Mouse (Mus musculus) midbrain, embryonic 10.5 days (tissue): ENCODE data around the gene Atp6v1c2. TPM values are rescaled to one million over a fixed set of nuclear protein-coding genes. Genes with fewer than 3 reads are reported as not detected.
A peak's percentile ranks its signal among the peaks of the same experiment; 100 is the strongest.

Source experiments
- DNase-seq: peaks from one replicate; pipeline ENCODE4 v3.0.0-alpha.2; 2017; ENCODE audit warnings: low spot score
- H3K27ac ChIP-seq: fragments of 300-500 bp; sonication (generic); replicated peaks from 2 replicates; pipeline ENCODE4 v1.5.1; 2016; ENCODE audit warnings: mild to moderate bottlenecking
- H3K27me3 ChIP-seq: fragments of 300-500 bp; sonication (generic); 2 replicates; pipeline ENCODE4 v1.6.1; 2016; ENCODE audit warnings: low read depth, mild to moderate bottlenecking; ENCODE audit not compliant: poor library complexity, severe bottlenecking
- H3K36me3 ChIP-seq: fragments of 300-500 bp; sonication (generic); 2 replicates; pipeline ENCODE4 v1.6.1; 2016; ENCODE audit warnings: mild to moderate bottlenecking, moderate library complexity
- H3K4me1 ChIP-seq: fragments of 300-500 bp; sonication (generic); 2 replicates; pipeline ENCODE4 v1.6.1; 2016
- H3K4me3 ChIP-seq: fragments of 300-500 bp; sonication (generic); 2 replicates; pipeline ENCODE4 v1.5.1; 2016; ENCODE audit warnings: mild to moderate bottlenecking, moderate library complexity
- H3K9me3 ChIP-seq: fragments of 300-500 bp; sonication (generic); replicated peaks from 2 replicates; pipeline ENCODE4 v1.6.1; 2016; ENCODE audit warnings: mild to moderate bottlenecking
- WGBS: fragments of 180-500 bp; shearing (Covaris S2); methylation state at CpG from one replicate; pipeline ENCODE4 v1.1.7; 2016; 5-methylcytosine and 5-hydroxymethylcytosine counted together
- polyA plus RNA-seq: library from polyadenylated mRNA; unstranded; fragments of >200 nt; fragmentation: Nextera tagmentation; extraction: Ambion mirVana; gene quantifications from 2 replicates; pipeline ENCODE4 v1.2.1, GENCODE M21; 2016

The Atp6v1c2 gene
- polyA plus RNA-seq, 1 experiment from 2014 or later: 0.46 TPM

DNA sequence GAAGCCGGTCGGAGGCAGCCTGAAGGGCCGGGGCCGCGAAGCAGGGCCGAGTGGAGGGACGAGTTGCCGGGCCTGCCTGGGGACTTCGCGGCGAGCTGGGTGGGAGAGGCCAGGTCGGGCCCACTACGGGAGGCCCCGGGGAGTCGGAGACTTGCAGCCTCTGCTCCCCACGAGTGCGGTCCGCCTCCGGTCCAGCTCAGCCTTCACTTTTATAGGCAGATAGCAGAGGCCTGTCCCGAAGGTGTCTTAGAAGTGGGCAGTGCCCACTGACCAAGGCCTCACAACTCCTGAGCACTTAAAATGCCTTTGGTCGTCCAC lies 62.5 kb downstream of the Atp6v1c2 start:
- peaks cover 31% of the 10 kb centered on the region for H3K4me1 ChIP-seq
- WGBS: under 1% methylated on average over 21 of the region's 21 CpGs

DNA sequence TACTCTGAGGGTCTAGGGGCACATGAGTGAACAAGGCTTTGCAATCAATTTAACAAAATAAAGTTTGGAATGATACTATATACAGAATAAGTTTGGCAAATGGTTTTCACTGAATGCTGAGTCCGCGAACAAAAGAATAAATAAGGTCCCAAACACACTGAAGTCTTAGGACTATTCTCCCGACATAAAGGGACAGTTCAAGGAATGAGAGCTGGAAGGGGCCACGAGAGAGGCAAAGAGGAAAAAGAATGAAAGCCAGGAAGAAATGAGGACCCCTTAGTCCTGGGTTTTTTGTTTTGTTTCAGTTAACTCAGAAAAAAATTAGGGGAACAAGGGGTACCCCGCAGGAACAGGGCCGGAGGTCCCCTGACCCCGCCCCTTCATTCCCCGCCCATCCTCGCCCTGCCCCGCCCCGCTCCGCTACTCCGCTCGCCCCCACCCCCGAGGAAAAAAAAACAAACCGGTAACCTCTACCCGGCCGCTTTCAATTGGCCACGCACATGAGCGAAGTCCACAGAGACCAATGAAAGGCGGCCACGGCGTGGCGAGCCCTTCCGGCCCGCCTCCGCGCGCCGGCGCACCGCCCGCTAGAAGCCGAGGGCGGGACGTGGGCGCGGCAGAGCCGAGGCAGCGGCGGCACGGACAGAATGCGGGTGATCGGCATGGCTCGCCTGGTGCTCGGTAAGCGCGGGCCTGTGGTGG lies 63.0 kb downstream of the Atp6v1c2 start, which contains the start of gene Pdia6:
Gene Pdia6, plus strand, starts transcription at position 575 of the 702 bp plus-strand sequence.
- Histone ChIP-seq H3K36me3 (peaks cover 31% of the 10 kb centered on the region), H3K4me1 (peaks cover 31% of the 10 kb centered on the region), H3K27ac (peak within 1 kb of the TSS; percentile 94), H3K9me3 (no peaks in the 10 kb centered on the region), H3K4me3 (peak within 1 kb of the TSS; percentile 91), H3K27me3 (no peaks in the 10 kb centered on the region)
- DNase-seq: peak; percentile 94
- 2% methylated on average over 48 of the region's 48 CpGs for WGBS

More for the DNA sequence above, 62.5 kb downstream of the Atp6v1c2 start:
- no peak for DNase-seq
- H3K36me3 ChIP-seq: peaks cover 37% of the 10 kb centered on the region
- H3K27me3 ChIP-seq: no peaks in the 10 kb centered on the region
- H3K9me3 ChIP-seq: no peaks in the 10 kb centered on the region
- H3K27ac ChIP-seq: peak overlapping the region; percentile 94
- H3K4me3 ChIP-seq: peak overlapping the region; percentile 91

DNA sequence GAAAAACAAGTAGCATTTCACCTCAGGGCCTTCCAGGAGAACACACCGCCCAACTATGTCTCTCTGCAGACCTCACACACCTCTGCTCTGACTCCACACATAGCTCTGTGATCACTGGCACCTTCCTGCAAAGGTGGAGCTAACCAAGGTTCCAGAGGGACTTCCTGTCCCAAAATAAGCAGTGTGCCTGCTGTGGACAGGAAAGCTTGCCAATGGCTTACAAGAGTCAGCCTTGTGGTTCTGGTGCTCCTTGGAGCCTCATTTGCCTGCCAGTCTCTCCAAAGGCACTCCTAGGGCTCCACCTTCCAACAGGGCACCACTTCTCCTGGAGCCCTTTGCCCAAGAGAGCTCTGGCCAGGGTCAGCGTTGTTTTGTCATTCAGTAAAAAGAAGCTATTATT lies 64.3 kb downstream of the Atp6v1c2 start:
- no peak for DNase-seq
- Histone ChIP-seq H3K9me3 (no peaks in the 10 kb centered on the region), H3K4me3 (no peak overlapping the region), H3K4me1 (peaks cover 31% of the 10 kb centered on the region), H3K27ac (no peak overlapping the region), H3K27me3 (no peaks in the 10 kb centered on the region), H3K36me3 (peaks cover 19% of the 10 kb centered on the region)
- 93% methylated on average over 2 of the region's 2 CpGs for WGBS

DNA sequence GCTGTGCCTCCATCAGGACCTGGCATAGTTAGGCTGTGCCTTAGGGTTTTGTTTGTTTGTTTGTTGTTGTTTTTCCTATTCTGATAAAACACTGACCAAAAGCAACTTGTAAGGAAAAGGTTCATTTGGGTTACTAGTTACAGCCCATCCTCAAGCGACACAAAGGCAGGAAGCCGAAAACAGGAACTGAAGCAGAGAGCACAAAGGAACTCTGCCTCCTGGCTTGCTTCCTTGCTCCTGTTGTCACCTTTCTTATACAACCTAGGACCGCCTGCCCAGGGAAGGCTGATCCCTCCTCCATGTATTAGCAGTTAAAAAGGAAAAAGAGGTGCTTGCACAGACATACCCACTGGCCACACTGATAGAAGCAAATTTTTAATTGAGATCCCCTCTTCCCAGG lies 65.3 kb downstream of the Atp6v1c2 start:
- no peak overlapping the region for H3K4me3 ChIP-seq
- H3K27ac ChIP-seq: no peak overlapping the region
- no peaks in the 10 kb centered on the region for H3K27me3 ChIP-seq
- H3K36me3 ChIP-seq: peaks cover 10% of the 10 kb centered on the region
- DNase-seq: no peak
- no peaks in the 10 kb centered on the region for H3K9me3 ChIP-seq
- 70% methylated on average over 3 of the region's 3 CpGs for WGBS
- H3K4me1 ChIP-seq: peaks cover 24% of the 10 kb centered on the region

DNA sequence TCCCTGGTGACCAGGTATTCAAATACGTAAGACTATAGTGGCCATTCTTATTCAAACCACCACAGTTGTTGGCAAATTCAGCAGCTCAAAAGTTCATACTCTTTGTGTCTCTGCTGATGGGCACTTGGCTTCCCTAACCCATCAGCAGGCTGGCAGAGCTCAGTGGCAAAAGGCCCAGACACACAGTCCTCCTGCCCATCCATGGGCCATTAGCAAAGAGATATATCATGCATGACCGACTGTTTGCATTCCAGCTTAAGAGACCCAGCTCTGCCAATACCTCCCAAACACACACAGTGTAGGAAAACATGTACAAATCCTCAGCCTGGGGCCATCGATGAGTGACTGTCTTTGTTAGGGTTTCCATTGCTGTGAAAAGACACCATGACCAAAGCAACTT lies 68.2 kb downstream of the Atp6v1c2 start:
- no peaks in the 10 kb centered on the region for H3K9me3 ChIP-seq
- 90% methylated on average over 3 of the region's 3 CpGs for WGBS
- H3K27me3 ChIP-seq: 0 out of 2 replicates have a peak, but pooled peaks cover 2% of the 10 kb centered on the region
- no peak overlapping the region for H3K27ac ChIP-seq
- no peaks in the 10 kb centered on the region for H3K36me3 ChIP-seq
- H3K4me3 ChIP-seq: no peak overlapping the region
- no peak for DNase-seq
- peaks cover 9% of the 10 kb centered on the region for H3K4me1 ChIP-seq

DNA sequence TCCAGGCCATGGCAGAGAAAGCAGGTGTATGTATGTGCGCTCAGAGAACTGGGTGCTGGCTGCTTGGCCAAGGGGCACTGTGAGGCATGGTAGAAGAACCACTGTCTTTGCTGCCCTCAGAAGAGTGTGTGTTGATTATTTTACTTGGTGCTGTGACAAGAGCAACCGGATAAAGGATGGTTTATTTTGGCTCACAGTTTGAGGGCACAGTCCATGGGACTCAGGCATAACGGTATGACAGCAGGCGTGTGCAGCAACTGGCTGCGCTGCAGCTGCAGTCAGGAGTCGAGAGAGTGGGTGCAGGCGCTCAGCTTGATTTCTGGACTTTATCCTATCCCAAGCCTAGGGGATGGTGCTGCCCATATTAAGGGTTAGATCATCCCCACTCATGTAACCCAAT lies 70.7 kb downstream of the Atp6v1c2 start:
- WGBS: 94% methylated on average over 7 of the region's 7 CpGs

DNA sequence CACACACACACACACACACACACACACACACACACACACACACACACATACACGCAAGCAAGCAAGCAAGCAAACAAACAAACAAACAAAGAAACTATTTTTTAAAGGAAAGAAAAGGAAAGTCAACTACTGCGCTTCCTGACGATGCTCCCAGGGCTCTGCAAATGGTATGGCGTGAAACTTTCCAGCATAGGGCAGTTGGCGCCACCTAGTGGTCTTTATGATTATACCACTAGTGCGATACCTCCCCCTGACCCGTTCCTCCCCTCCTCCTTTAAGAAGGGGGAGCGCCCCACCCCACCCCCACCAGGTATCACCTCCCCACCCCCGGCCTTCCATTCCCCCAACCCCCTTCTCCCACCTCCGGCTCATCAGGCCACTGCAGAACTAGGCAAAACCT lies 72.3 kb downstream of the Atp6v1c2 start:
- Histone ChIP-seq H3K4me1 (peaks cover 15% of the 10 kb centered on the region), H3K27ac (no peak overlapping the region), H3K9me3 (no peaks in the 10 kb centered on the region), H3K27me3 (peaks cover 26% of the 10 kb centered on the region), H3K4me3 (no peak overlapping the region), H3K36me3 (no peaks in the 10 kb centered on the region)
- peak; percentile 56 for DNase-seq
- WGBS: 8% methylated on average over 10 of the region's 10 CpGs

More for the DNA sequence above, 70.7 kb downstream of the Atp6v1c2 start:
- Histone ChIP-seq H3K27ac (no peak overlapping the region), H3K36me3 (no peaks in the 10 kb centered on the region), H3K27me3 (peaks cover 22% of the 10 kb centered on the region), H3K4me1 (peaks cover 11% of the 10 kb centered on the region), H3K4me3 (no peak overlapping the region), H3K9me3 (no peaks in the 10 kb centered on the region)
- no peak for DNase-seq

DNA sequence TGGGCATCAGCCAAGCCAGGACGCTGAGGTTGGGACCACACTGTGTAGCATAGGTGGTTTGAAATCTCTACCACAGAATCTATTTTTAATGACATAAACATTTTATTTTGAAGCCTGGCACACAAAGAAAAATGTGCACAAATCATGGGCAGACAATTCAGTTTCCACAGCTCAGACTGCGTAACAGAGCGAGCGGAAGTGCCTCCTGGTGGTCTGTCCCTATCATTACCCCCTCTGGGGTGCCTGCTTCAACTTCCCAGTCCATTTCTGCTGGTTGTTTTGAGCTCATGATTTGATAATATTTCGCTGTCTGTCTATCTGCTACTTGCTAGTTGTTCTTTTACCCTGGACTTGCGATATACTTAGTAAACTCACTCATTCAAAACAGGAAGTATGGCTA lies 73.6 kb downstream of the Atp6v1c2 start:
- Histone ChIP-seq H3K27me3 (peaks cover 26% of the 10 kb centered on the region), H3K4me1 (peaks cover 15% of the 10 kb centered on the region), H3K36me3 (no peaks in the 10 kb centered on the region), H3K9me3 (no peaks in the 10 kb centered on the region), H3K4me3 (no peak overlapping the region), H3K27ac (no peak overlapping the region)
- no peak for DNase-seq
- 93% methylated on average over 6 of the region's 6 CpGs for whole genome bisulfite sequencing

DNA sequence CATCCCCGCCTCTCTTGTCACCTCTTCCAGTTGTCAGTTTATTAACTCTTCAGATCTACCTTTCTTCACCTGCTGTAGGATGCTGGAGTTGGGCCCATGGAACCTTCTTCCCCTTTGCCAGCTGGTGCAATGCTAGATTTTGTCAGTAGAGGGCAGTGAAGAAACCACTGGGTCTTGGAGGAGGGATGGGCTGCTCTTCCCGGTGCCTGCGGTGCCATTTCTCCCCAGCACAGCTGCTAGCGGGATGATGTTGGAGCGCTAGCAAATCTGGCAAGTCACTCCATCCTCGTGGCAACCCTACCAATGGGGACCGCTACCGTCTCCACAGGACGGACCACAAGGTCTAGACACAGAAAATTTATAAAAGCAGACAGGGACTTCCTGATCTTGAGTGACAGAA lies 76.1 kb downstream of the Atp6v1c2 start:
- WGBS: 10% methylated on average over 9 of the region's 9 CpGs
- Histone ChIP-seq H3K9me3 (no peaks in the 10 kb centered on the region), H3K36me3 (no peaks in the 10 kb centered on the region), H3K27me3 (peaks cover 26% of the 10 kb centered on the region), H3K4me1 (peaks cover 15% of the 10 kb centered on the region), H3K27ac (no peak overlapping the region), H3K4me3 (peak overlapping the region; percentile 34)
- DNase-seq: peak; percentile 64

DNA sequence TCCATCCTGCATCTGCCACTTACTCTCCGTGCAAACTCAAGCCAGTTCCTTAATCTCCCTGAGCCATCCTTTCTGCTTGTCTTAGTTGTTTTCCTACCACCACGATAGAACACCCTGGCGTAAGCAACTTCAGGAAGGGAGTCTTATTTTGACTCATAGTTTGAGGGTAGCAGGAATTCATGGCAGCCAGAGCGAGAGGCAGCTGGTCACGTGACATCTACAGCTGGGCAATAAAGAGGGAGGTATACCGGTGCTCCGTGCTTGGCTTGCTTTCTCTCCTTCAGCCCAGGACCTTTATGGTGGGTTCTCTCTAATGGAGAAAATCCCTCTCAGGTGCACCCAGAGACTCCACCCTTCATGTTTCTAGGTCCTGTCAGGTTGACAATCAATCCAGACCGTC lies 78.2 kb downstream of the Atp6v1c2 start:
- no peaks in the 10 kb centered on the region for H3K9me3 ChIP-seq
- peaks cover 12% of the 10 kb centered on the region for H3K4me1 ChIP-seq
- no peaks in the 10 kb centered on the region for H3K36me3 ChIP-seq
- H3K4me3 ChIP-seq: no peak overlapping the region
- 87% methylated on average over 8 of the region's 8 CpGs for WGBS
- H3K27ac ChIP-seq: no peak overlapping the region
- DNase-seq: no peak
- peaks cover 24% of the 10 kb centered on the region for H3K27me3 ChIP-seq

DNA sequence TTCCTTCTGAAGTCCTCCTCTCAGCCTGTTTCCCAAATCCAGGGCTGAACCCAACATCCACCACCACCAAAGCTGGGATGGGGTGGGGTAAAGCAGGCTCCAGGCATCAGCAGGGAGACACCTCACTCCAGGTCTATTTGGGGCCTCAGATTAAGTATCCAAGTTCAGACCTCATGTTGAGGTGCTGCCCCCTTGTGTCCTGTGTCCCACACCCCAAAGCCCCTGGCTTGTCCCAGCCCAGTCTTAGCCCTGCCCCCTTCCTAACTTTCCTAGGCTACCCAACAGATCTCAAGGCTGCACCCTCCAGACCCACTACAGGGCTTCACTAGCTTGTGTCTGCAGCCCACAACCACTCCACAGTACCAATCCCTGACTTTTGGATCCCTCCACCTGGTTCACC lies 87.1 kb downstream of the Atp6v1c2 start:
- 0 out of 2 replicates have a peak, but pooled peaks cover 5% of the 10 kb centered on the region for H3K4me1 ChIP-seq
- H3K4me3 ChIP-seq: no peak overlapping the region
- peaks cover 4% of the 10 kb centered on the region; the same call in 1 of the 2 replicates for H3K9me3 ChIP-seq
- H3K27ac ChIP-seq: no peak overlapping the region
- H3K27me3 ChIP-seq: no peaks in the 10 kb centered on the region
- H3K36me3 ChIP-seq: no peaks in the 10 kb centered on the region
- no peak for DNase-seq

DNA sequence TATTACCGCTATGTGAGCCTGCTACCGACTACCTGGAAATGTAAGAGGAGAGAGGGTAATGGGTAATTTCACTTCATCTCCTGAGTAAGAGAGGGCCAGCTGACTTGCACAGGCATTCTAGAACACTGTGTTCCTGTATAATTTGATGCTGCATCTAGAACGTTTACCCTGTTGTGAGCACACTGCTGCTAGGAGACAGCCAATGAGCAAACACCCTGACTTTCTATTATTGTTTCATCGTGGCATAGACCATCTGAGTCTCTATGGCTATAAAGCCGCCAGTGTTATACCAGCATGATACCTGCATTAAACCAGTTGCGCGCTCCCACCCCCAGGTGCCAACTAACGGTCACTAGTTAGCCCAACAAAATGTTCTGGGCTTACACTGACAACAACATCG lies 87.5 kb downstream of the Atp6v1c2 start:
- peaks cover 4% of the 10 kb centered on the region; the same call in 1 of the 2 replicates for H3K9me3 ChIP-seq
- H3K4me1 ChIP-seq: peaks cover 5% of the 10 kb centered on the region; the same call in 1 of the 2 replicates
- 96% methylated on average over 9 of the region's 9 CpGs for WGBS

DNA sequence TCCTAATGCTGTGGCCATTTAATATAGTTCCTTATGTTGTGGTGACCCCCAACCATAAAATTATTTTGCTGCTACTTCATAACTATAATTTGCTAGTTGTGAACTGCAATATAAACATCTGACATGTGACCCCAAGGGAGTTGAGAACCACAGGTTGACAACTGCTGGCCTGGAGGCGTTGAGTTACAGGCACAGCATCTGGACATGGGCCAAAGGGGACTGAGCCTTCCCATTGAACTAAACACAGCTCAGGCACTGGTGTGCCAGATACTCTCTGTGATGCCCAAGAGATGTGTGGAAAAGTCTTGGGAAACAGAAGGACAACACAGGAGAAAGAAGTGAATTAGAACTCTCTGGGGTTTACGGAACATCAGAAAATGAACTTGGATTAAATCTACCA lies 88.1 kb downstream of the Atp6v1c2 start:
- H3K36me3 ChIP-seq: no peaks in the 10 kb centered on the region
- DNase-seq: no peak
- no peak overlapping the region for H3K27ac ChIP-seq
- peaks cover 4% of the 10 kb centered on the region; the same call in 1 of the 2 replicates for H3K9me3 ChIP-seq
- WGBS: 90% methylated on average over 2 of the region's 2 CpGs
- H3K4me1 ChIP-seq: peaks cover 10% of the 10 kb centered on the region
- no peak overlapping the region for H3K4me3 ChIP-seq
- no peaks in the 10 kb centered on the region for H3K27me3 ChIP-seq

More for the DNA sequence above, 87.5 kb downstream of the Atp6v1c2 start:
- H3K27ac ChIP-seq: no peak overlapping the region
- no peaks in the 10 kb centered on the region for H3K36me3 ChIP-seq
- H3K4me3 ChIP-seq: no peak overlapping the region
- no peaks in the 10 kb centered on the region for H3K27me3 ChIP-seq
- DNase-seq: no peak

DNA sequence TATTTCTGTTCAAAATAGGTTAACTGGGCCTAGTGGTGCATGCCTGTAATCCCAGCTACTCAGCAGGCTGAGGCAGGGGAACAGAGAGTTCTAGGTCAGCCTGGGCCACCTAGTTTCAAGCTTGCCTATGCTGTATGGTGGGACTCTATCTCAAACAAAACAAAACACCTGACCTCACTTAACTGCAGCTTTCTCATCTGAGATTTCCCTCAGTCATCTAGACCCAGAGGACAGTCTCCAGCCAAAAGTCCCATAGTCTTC lies 89.8 kb downstream of the Atp6v1c2 start:
- no peaks in the 10 kb centered on the region for H3K27me3 ChIP-seq
- H3K27ac ChIP-seq: no peak overlapping the region
- H3K4me1 ChIP-seq: peaks cover 17% of the 10 kb centered on the region
- H3K4me3 ChIP-seq: no peak overlapping the region
- no peaks in the 10 kb centered on the region for H3K36me3 ChIP-seq
- no peak for DNase-seq
- H3K9me3 ChIP-seq: peaks cover 4% of the 10 kb centered on the region; the same call in 1 of the 2 replicates
